Mouse (Mus musculus): ENCODE data around the gene Greb1.

GRCm38 (mm10) chr12:16763649-16764422, 36.9 kb downstream of the Greb1 start:
- no peak for TF ChIP-seq CTCF (IDR thresholded peaks at IDR 0.05; ENCODE audit: control insufficient read depth, insufficient read depth, low read length)
- TF ChIP-seq POLR2A (IDR thresholded peaks at IDR 0.05; ENCODE audit: borderline replicate concordance, control insufficient read depth, low read depth, low read length) = no peak

All from bone marrow, adult 2 months (tissue).